Mouse (Mus musculus) adrenal gland, postnatal 10 days (tissue): Measurements from ENCODE around the gene Nt5c2. TPM values are rescaled to one million over a fixed set of nuclear protein-coding genes. Genes with fewer than 3 reads are reported as not detected.

Source experiments
- DNase-seq: peaks from one replicate; pipeline ENCODE4 v3.0.0; 2021; ENCODE audit warnings: mixed read lengths
- total RNA-seq, 2 experiments: library from RNA; stranded (reverse); gene quantifications; 2 replicates each; pipeline ENCODE4 v1.2.3; 2021

Nt5c2 gene
- total RNA-seq, 2 experiments from 2014 or later: 73.1 to 77.3 TPM

DNA sequence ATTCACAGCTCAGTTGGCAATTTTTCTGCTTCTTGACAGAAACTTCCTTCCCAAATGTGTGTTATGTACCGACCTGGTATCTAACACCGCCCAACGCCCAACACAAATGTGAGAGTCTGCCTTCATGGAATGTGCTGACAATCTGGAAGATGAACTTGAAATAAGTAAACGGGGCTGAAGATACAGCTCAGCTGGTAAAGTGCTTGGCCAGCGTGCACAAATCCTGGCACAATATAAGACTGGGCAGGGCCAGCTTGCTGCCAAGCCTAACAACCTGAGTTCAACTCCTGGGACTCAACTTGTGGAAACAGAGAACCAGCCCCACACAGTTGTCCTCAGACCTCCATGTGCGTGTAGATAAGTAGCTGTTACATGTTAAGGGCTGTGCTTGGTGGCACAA, 48.6 kb downstream of the Nt5c2 start:
- no peak for DNase-seq

DNA sequence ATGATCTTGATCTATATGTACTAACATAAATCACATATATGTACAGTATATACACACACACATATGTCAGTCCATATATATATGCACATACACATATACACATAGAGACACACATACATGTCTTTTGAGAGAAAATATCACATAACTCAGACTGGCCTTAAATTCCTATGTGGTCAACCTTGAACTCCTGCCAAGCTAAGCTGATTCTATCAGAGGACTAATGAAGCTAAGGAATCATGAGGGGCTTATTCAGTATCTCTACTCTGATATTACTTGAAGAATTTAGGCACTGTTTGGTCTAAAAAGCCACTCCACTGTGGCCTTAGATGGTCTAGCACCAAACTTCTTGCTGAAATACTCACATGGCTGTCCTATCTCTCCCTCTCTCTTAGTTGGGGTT, 49.5 kb downstream of the Nt5c2 start:
- no peak for DNase-seq

DNA sequence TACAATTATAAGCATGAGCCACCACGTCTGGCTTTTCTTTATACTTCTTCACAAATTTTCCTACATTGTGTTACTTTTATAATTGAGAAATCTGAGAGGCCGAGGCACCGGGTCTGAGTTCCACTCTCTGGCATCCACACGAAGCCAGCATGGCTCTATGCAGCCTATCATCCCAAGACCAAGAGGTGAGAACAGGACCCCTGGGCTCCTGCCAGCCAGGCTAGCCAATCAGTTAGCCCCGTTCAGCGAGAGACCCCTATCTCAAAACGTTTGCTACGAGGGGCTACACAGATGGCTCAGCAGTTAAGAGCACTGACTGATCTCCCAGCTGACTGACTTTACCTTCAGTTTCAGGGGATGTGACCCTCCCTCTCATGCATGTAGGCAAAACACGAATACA, 50.6 kb downstream of the Nt5c2 start:
- DNase-seq: no peak

DNA sequence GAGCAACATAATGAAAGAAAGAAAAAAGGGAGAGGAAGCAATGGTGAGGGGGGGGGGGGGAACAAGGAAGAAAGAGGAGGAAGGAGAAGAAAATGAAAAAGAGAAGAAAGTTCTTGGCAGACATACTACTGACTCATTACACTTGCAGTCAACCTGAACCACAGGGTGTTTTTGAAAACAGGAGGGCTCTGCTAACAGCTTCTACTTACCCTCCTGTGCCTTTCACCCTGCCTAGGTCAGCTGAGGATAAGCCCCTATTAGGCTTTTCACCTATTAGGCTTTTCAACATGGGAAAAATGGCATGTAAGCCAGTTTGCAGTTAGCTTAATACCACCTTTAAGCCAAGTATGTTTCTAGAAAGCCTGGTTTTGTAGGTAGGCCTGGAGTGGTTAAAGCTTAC, 51.5 kb downstream of the Nt5c2 start:
- DNase-seq: no peak

DNA sequence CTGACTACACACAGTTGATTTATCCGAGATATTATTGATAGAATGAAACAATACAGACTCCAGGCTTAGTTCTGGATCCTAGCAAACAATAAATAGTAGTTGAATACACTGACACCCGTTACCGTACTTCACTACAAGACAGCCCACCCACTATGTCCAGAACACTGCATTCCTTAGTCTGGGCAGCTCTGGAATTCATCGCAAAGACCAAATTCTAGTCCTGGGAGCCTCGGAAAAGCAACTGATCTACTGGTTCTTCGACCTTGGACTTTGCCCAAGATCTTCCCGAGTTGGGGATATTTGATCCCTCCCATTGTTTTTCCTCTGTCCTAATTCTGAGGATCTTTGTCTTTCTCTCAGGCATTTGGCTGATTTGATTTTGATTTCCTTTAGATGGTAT, 52.1 kb downstream of the Nt5c2 start:
- no peak for DNase-seq

DNA sequence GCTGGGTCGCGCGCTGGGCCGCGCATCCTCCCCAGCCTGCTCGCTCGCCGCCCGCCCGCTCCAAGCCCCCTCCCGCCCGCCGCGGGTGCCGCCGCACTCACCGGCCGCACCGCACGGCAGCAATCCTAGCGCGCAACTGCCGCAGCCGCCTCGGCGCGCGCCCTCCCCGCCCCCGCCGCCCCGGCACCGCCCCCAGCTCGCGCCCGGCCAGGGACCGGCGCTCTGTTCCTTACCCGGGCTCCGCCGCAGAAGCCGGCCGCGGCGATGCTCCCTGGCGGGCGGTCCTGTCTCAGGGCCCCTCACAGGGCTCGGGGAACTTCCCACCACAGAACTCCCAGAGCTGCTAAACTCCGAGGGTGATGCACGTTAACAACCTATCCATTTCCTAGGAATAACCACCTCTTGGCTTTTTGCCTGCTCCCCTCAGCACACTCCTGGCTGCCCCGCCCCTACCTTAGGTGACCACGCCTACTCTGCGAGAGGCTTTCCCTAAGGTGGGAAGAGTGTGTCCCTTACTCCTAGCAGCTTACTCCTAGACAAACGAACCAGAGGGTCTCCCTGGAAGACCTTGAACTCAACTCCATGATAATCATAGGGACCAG, 52.7 kb downstream of the Nt5c2 start:
- peak; percentile 88 for DNase-seq

DNA sequence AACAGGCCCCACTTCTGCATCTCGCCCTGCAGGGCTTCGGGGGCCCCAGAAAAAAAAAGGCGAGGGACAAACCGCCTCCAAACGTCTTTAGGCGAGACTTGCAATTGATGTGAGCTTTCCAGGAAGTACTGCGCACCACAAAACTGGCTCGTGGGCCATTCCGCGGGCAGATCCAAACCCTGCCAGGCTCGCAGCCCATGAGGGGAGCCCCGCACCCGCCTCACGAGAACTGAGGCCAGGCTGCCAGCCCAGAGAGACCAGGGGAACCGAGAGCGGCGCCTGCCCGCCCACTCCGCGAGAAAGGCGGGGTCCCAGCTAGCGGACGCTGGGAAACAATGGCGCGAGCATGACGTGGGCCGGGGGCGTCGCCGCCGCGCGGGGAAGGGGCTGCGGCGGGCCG, 53.3 kb downstream of the Nt5c2 start:
- DNase-seq: peak; percentile 91

DNA sequence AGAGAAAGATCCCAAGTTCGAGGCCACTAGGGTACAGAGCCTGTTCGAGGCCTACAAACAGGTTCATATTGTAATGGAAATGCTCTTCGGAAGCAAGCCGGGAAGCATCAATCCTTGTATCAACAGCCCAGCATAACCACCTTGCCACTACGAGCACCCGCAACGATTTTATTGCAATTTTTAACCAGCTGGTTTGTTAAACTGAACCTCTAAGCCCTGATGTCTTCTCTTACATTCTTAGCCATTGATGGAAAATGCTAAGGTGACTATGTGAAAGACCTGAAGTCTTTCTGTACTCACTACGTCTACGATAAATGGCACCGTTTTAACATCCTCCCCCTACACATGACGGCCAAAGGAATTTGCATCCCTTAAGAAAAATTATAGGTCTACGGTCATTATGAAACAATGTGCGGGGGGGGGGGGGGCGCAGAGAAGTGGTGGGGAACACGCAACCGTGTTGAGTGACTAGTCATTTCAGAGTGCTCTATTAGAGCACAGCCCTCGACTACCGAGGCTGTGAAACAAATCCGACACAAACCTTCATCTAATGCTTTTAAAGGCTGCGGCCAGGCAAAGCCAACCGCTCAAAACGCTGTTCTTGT, 53.8 kb downstream of the Nt5c2 start:
- DNase-seq: no peak

DNA sequence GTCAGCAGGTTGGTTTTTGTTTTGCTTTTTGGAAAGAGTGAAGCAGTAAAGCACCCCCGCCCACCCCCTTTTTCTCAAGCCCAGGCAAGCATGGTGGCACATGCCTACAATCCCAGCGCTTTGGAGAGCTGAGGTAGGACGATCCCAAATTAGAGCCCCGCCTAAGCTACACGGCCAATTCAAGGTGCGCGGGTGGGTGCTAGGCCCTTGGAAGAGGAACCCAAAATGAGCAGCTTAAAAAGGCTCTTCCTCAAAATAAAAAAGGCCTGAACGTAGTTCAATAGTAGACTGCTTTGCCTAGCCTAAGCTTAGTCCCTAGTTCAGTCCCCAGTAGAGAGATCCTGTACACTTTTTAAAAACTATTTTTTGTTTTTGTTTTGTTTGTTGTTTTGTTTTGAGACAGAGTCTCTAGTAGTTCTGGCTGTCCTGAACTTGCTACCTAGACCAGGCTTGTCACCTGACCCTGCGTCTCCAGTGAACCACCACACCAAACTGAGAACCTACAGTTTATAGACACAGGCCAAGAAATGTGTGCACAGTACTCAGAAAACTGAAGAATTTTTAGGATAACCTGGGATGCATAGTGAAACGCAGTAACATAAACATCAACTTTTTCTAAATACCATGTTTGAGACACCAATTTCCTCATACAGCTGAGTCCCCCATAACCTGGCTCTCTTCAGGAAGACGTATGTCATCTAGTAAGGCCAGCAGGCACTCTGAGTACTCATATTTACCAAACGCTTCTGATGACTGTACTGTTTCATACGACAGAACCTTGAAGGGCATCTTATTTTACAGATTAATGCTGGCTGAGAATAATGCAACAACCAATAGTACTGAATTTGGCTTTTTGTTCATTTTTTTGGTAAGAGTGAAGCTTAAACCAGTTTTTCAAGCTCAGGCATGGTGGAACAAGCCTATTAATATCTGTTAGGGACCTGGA, 54.6 kb downstream of the Nt5c2 start:
- no peak for DNase-seq

DNA sequence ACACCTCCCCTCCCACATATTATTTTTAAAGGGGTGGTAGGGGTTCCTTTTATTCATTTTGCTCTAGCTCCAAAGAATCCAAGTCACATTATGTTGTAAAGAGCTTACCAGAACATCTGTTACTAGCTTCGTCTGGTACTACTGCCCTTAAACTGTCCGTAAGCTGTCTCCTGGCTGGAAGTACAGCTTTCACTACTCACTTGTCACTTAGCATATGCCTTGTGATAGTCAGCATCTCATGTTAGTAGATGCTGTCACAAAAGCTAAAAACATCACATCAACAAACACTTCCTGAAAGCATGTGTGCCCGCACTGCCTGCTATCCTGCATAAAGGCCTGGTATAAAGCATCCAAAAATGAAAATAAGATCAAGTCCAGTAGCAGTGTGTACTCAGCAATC, 55.4 kb downstream of the Nt5c2 start:
- no peak for DNase-seq

DNA sequence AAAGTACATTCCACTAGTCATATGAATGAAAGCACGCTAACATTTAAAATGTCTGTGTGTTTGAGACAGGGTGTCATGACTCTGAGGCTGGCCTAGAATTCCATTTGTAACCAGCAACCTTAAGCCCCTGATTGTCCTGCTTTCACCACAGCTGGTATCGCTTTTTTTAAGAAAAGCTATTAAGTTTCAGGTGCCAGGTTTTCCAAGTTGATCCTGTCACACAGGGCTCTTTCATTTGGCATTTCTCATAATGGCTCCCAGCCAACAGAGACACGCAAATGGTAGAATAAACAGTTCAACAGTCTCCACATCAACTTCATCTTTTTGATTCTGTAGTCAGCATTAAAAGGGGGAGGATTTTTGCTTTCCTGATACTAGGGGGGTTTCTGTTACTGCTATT, 56.4 kb downstream of the Nt5c2 start:
- no peak for DNase-seq

DNA sequence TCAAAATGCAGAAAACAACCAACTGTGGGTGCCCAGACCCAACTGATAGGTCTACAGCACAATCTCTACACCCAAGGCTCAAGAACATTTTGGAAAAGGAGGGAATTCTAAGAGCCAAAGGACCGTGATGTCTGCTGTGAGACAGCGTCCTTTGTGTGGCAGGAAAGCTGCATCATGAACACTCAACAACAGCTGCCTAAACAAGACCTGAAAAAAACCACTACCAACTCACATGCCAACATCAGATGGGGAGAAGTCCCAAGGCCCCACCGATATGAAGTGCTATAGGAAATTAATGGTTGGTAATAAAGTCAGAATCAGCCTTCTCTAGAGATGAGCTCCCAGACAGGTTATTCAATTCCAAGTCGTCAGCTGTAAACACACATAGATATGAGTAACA, 57.0 kb downstream of the Nt5c2 start:
- no peak for DNase-seq

DNA sequence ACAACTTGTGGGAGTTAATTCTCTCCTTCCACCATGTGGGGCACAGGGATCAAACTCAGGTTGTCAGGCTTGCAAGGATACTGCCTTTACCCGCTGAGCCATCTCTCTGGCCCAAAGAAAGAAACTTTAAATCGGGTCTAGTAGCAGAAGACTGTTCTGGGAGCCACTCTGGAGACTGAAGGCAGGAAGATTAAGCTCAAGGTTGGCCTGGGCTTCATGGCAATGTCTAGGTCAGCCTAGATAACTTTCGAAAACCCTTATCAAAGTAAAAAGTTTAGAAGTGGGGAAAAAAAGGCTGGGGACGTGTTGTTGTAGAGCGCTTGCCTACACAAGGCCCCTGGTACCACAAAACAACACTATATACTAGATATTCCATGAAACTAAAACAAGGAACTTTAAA, 58.0 kb downstream of the Nt5c2 start:
- DNase-seq: no peak

DNA sequence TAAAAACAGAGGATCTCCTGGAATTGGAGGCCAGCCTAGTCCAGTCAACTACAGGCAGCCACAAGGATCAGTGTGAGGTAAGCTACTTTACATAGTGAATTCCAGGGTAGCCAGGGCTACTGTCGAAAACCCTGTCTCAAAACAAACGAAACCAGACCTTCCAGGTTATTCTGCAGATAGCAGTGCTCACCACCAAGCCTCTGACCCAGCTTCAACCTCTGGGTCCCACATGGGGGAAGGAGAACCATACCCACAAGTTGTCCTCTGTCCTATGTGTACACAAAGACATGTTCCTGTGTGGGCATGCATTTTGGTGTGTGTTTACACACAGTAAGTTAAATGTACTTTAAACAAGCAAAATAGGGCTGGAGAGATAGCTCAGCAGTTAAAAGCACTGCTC, 58.5 kb downstream of the Nt5c2 start:
- DNase-seq: no peak

DNA sequence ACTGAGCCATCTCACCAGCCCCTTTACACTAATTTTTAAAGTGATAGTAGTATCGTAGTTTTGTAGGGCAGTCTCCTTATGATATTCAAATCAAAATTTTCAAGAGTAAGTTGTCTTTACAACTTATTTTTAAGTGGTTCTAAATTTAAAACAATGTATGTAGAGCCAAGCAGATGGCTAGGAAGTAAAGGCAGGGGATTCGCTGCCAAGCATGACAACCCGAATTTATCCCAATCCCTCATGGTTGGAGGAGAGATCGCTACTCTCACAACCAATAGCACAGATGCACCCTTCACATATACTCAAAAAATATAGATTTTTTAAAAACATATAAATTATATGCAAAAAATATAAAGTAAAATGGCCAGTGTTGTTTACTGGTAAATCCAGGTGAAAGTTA, 59.3 kb downstream of the Nt5c2 start:
- no peak for DNase-seq

DNA sequence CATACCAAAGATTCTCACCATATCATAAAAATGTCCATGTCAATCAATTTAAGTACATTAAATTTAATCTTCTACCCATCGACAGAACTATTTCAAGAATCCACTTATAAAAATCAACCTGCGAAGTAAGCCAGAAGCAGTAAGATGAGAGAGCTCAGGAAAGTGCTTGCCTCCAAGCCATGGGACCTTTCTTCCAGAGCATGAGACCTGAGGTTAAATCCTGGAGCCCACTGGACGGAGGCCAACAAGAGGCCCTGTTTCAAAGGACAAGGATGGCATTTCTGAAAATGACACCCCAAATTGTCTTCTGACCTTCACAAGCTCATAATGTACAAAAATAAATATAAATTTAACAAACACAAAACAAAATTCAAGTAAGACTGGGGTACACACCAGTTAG, 61.4 kb downstream of the Nt5c2 start:
- DNase-seq: peak; percentile 58

DNA sequence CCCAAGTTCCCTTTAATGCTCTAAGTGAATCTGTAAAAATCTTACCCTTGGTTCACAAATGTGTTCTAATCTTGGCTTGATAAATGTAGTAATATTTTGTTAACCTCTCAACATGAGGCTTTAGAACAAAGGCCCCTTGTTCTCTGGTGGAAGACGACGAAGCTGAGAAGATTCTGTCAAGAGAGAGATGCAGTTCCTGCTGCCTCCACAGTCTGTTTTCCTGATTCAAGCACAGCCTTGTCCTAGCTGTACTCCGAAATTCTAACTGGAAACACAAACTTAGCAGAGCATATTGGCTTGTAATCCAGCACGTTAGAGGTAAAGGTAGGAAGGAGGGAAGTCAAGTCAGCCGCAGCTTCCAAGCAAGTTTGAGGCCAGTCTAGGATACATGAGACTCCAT, 62.0 kb downstream of the Nt5c2 start:
- DNase-seq: no peak

DNA sequence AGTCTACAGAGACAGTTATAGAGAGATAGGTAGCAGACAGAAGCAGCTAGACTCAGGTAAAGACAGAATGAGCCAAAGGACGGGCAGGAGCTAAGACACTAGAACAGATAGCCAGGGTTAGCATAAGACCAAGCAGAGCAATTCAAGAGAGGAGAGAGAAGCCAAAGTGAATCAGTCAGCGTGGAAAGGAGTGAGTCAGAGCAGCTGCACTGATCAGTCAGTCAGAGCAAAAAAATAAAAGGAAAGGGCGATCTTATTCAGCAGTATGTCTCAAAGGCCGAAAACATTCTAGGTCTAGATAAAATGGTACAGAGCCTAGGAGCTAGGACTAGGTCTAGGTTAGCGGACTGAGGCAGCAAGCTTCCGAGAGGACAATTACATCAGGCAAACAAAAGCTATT, 70.6 kb downstream of the Nt5c2 start:
- no peak for DNase-seq

DNA sequence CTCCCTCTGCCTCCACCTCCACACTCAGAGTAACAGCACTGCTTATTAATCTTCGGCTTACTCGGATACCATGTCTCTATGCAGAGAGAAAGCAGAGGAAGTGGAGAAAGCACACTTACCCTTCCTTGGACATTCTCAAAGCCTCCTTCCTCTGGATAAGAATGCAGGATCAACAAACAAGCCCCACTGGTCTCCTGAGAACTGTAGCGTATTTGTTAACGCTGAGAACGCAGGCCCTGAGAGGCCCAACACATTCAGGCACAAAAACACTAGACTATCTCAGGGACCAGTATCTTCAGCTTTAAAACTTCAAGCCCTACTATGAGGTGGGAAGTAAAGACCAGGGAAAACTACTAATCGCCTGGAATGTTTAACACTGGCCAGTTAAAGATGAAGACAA, 77.8 kb downstream of the Nt5c2 start:
- no peak for DNase-seq

DNA sequence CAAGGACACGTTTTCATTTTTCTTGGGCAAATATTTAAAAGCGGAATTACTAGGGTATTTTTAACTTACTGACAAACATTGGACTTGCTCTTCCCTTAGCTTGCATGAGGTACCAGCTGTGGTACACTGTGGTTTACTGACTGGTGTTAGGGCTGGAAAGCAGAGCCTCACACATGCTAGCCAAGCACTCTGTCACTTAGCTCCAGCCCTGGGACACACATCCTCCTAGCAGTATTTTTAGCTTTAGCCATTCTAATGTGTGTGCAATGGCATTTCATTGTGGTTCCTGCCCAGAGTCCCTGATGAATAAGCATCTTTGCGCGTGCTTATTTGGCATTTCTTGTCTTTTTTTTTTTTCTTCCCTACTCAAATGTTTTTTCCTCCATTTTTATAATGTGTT, 80.9 kb downstream of the Nt5c2 start:
- no peak for DNase-seq

DNA sequence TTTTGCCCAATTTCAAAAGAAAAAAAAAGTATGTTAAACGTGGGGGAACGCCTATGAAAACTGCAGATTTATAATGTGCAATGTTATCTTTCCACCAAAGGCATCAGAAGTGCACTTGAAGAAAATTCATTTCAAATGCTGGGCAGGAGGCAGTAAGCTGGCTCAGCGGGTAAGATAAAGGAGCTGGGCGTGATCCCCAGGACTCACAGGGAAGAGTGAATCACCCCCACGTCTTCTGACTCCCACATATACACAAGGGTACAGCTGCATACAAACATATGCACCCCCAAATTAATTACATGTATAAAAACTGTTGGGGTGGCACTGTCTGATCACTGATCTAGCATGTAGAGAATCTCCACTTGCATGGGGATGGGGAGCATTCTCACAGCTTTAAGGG, 82.3 kb downstream of the Nt5c2 start:
- no peak for DNase-seq

DNA sequence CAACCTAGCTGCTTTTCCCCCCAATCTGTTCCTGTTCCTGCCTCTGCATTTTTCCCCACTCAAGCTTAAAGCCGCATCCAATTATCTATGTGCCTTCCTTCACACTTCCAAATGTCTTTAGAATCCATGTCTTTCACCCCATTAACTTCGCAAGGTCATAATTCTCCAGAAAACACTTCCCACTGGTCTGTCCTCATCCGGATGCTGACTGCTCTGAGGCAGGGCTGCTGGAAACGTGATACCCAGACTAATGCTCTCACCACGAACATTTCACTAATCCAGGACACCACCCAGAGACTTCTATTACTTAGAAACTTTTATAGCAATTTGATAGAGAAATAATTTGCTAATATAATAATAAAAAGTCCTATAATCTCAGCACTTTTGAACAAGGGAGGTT, 84.9 kb downstream of the Nt5c2 start:
- DNase-seq: no peak

DNA sequence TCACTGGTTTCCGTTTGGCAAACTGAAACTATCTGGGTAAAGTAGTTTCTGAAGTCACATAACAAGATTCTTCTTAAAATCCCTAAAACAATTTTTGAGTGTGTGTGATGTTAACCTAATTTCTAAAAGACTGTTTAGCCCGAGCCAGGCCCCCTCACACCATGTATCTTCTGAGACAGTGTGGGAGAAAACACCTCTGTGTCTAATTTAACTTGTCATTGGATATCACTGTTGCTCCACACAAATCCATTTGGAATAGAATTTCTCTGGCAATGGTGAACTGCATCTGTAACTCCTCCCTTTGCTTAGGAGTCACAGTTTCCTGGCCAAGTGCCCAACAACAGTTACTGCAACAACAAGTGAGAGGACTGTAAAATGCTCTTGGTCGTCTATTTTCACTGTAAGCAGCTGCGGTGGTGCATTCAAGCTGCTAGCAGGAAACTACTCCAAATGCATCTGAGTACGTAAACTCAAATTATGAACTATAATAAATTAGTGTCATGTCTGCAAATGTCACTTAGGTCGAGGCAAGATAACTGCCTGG, 85.8 kb downstream of the Nt5c2 start:
- peak; percentile 91 for DNase-seq
